Mouse (Mus musculus) olfactory bulb, adult 2 months (tissue): ENCODE data around the gene Cryz.

Source experiments
- CTCF ChIP-seq: fragments of 200-500 bp; IDR thresholded peaks from 2 replicates; pipeline ENCODE4 v1.5.1; 2012; ENCODE audit warnings: low read depth, mild to moderate bottlenecking, low read length, moderate library complexity; ENCODE audit not compliant: insufficient read depth
- POLR2A ChIP-seq: fragments of 200-500 bp; IDR thresholded peaks from 2 replicates; pipeline ENCODE4 v1.6.1; 2012; ENCODE audit warnings: mild to moderate bottlenecking, low read depth, low read length, moderate library complexity; ENCODE audit not compliant: insufficient read depth

DNA sequence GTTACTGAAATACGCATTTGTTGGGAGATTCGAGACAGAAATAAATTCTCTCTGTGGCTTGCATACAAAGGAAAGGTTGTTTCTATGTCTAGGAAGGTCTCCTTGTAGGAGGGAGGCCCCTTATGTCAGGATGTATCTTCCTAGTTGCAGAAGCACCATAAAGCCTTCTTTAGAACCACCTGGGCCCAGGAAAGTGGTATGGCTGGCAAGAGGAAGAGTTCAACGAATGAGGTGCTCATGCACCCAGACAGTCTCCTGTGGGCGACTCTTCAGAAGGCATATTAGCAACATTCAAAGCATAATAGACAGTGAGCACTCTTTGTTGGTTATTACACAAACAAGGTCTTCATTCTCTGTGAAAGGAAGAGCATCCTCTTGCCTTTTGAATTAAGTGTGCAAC is 68.1 kb downstream of the Cryz start:
- no peak for TF ChIP-seq CTCF
- TF ChIP-seq POLR2A = no peak
